Mouse (Mus musculus) kidney, postnatal 0 days (tissue): Measurements from ENCODE around the gene Ngrn. TPM values are rescaled to one million over a fixed set of nuclear protein-coding genes. Genes with fewer than 3 reads are reported as not detected.

Experiments used
- ATAC-seq: fragments of 200-750 bp; cut with Nextera tagmentation; replicated peaks from 2 replicates; pipeline ENCODE4 v1.8.0; 2017; ENCODE audit warnings: low read depth, moderate number of reproducible peaks, moderate TSS enrichment, moderate library complexity; ENCODE audit not compliant: low FRiP score
- DNase-seq: peaks from one replicate; pipeline ENCODE4 v3.0.0-alpha.2; 2016; ENCODE audit warnings: low spot score
- H3K27ac ChIP-seq: fragments of 300-500 bp; sonication (generic); 2 replicates; pipeline ENCODE4 v1.5.1; 2014; ENCODE audit warnings: mild to moderate bottlenecking
- H3K27me3 ChIP-seq: fragments of 300-500 bp; sonication (generic); 2 replicates; pipeline ENCODE4 v1.6.1; 2014; ENCODE audit warnings: low read length, mixed read lengths; ENCODE audit not compliant: insufficient read depth
- H3K36me3 ChIP-seq: fragments of 300-500 bp; sonication (generic); 2 replicates; pipeline ENCODE4 v1.6.1; 2014; ENCODE audit warnings: low read length, mixed read lengths; ENCODE audit not compliant: insufficient read depth
- H3K4me1 ChIP-seq: fragments of 300-500 bp; sonication (generic); replicated peaks from 2 replicates; pipeline ENCODE4 v1.6.1; 2014; ENCODE audit warnings: antibody characterized with exemption, low read length, mixed read lengths; ENCODE audit not compliant: insufficient read depth
- H3K4me2 ChIP-seq: fragments of 300-500 bp; sonication (generic); 2 replicates; pipeline ENCODE4 v1.6.1; 2014; ENCODE audit warnings: mild to moderate bottlenecking, low read length, moderate library complexity, mixed read lengths
- H3K4me3 ChIP-seq: fragments of 300-500 bp; sonication (generic); replicated peaks from 2 replicates; pipeline ENCODE4 v1.5.1; 2014; ENCODE audit warnings: low read depth, low read length
- H3K9ac ChIP-seq: fragments of 300-500 bp; sonication (generic); 2 replicates; pipeline ENCODE4 v1.6.1; 2014; ENCODE audit warnings: low read depth, low read length
- H3K9me3 ChIP-seq: fragments of 300-500 bp; sonication (generic); replicated peaks from 2 replicates; pipeline ENCODE4 v1.6.1; 2016; ENCODE audit warnings: low read length, inconsistent platforms, mixed read lengths
- CTCF ChIP-seq: IDR thresholded peaks from 2 replicates; pipeline ENCODE4 v1.5.1; 2016; ENCODE audit warnings: antibody characterized with exemption, low read depth, mild to moderate bottlenecking, moderate library complexity
- WGBS: fragments of 180-500 bp; shearing (Covaris S2); extraction: QIAGEN DNeasy Blood & Tissue Kit; methylation state at CpG from one replicate; pipeline ENCODE4 v1.1.7; 2014; 5-methylcytosine and 5-hydroxymethylcytosine counted together
- polyA plus RNA-seq: library from polyadenylated mRNA; unstranded; fragments of >200 nt; fragmentation: Nextera tagmentation; extraction: Ambion mirVana; gene quantifications from 2 replicates; pipeline ENCODE4 v1.2.1, GENCODE M21; 2015

The Ngrn gene
- polyA plus RNA-seq, 1 experiment from 2014 or later, result 50.6 TPM

DNA sequence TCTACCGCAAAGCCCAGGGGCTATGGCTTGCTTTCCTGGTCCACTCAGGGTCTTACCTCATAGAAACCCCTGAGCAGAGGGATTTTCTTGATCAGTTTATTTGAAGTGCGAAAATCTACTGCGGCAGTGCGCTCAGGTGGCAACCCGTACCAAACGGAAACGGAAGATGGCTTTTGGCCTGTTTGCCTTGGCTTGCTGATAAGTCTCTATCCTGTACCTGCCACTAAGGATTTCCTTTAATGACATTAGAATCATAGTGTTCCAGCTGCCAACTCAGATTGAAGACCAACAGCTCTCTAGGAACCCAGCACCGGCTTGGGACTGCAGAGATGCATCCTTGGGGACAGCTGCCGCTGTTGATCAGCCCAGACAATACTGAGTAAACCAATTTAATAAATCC is 27.2 kb upstream of the Ngrn start:
- Histone ChIP-seq H3K4me3 (no peak overlapping the region), H3K36me3 (peaks cover 5% of the 10 kb centered on the region; the same call in 1 of the 2 replicates), H3K27me3 (no peaks in the 10 kb centered on the region), H3K9me3 (no peaks in the 10 kb centered on the region), H3K27ac (no peak overlapping the region), H3K4me2 (peak overlapping the region; percentile 89), H3K9ac (peak overlapping the region; percentile 37; the same call in 1 of the 2 replicates), H3K4me1 (peaks cover 16% of the 10 kb centered on the region; the same call in 1 of the 2 replicates)
- WGBS, result 66% methylated on average over 9 of the region's 9 CpGs
- DNase-seq (no peak), ATAC-seq (no peak)
- TF ChIP-seq CTCF, result no peak

DNA sequence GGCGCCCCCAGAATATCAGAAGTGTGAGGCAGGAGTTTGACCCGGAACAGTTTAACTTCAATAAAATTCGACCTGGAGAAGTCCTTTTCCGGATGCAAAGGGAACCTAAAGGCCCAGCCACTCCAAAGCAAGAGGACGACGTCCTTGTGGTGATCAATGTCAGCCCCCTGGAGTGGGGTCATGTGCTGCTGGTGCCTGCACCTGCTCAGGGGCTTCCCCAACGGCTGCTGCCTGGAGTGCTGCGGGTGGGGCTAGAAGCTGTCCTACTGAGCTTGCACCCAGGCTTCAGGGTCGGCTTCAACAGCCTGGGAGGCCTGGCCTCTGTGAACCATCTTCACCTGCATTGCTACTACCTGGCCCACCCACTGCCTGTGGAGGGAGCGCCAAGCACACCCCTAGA is 22.5 kb upstream of the Ngrn start:
- no peak for DNase-seq
- H3K4me3 ChIP-seq, result no peak overlapping the region
- H3K9ac ChIP-seq, result no peak overlapping the region
- H3K27me3 ChIP-seq, result no peaks in the 10 kb centered on the region
- H3K4me1 ChIP-seq, result no peaks in the 10 kb centered on the region
- H3K27ac ChIP-seq, result no peak overlapping the region
- H3K9me3 ChIP-seq, result no peaks in the 10 kb centered on the region
- no peak for TF ChIP-seq CTCF
- H3K4me2 ChIP-seq, result no peak overlapping the region
- H3K36me3 ChIP-seq, result peaks cover 16% of the 10 kb centered on the region
- WGBS, result 87% methylated on average over 10 of the region's 10 CpGs
- ATAC-seq, result no peak

DNA sequence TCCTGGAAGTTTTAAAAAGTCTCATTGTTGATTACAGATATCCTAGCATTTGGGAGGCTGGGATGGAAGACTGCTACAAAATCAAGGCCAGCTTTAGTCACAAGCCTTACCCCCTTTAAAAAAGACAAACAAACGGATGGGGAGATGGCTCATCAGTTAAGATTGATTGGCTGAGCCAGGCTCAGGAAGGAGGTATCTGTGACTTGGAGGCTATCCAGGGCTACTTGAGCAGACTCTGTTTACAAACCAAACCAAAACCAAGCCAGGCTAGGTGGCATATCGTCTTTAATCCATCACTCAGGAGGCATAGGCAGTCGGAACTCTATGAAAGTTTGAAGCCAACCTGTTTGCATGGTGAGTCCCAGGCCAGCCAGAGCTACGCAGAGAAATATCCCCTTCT is 19.4 kb upstream of the Ngrn start:
- WGBS, result 76% methylated on average over 4 of the region's 4 CpGs
- H3K4me2 ChIP-seq, result no peak overlapping the region

DNA sequence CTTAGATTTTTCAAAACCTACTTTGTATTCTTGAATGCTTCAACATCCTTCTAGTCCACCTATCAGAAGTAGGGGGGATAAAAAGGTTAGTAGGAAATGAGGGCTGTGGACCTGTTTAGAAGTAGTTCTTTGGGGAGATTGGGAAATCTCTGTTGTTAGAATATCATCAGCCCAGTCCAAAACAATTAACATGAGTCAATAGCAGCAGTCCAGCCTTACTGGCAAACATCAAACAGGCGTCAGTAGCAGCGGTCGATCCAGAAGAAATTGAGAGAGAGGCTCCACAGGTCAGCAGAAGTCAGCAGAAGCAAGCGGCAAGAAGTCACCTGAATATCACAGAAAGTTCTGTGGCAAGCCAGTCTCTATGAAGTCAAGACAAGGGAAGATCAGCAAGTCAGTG is 16.2 kb upstream of the Ngrn start:
- Histone ChIP-seq H3K4me2 (no peak overlapping the region), H3K36me3 (0 out of 2 replicates have a peak, but pooled peaks cover 6% of the 10 kb centered on the region), H3K4me1 (no peaks in the 10 kb centered on the region), H3K9me3 (no peaks in the 10 kb centered on the region), H3K4me3 (no peak overlapping the region), H3K27me3 (no peaks in the 10 kb centered on the region), H3K27ac (no peak overlapping the region), H3K9ac (no peak overlapping the region)
- ATAC-seq (no peak), DNase-seq (no peak)
- 95% methylated on average over 4 of the region's 4 CpGs for WGBS
- no peak for TF ChIP-seq CTCF

More for the DNA sequence above, 19.4 kb upstream of the Ngrn start:
- TF ChIP-seq CTCF, result no peak
- H3K9ac ChIP-seq, result no peak overlapping the region
- ATAC-seq (no peak), DNase-seq (no peak)
- H3K27ac ChIP-seq, result no peak overlapping the region
- no peaks in the 10 kb centered on the region for H3K9me3 ChIP-seq
- H3K36me3 ChIP-seq, result peaks cover 16% of the 10 kb centered on the region
- H3K27me3 ChIP-seq, result no peaks in the 10 kb centered on the region
- H3K4me1 ChIP-seq, result no peaks in the 10 kb centered on the region
- H3K4me3 ChIP-seq, result no peak overlapping the region

DNA sequence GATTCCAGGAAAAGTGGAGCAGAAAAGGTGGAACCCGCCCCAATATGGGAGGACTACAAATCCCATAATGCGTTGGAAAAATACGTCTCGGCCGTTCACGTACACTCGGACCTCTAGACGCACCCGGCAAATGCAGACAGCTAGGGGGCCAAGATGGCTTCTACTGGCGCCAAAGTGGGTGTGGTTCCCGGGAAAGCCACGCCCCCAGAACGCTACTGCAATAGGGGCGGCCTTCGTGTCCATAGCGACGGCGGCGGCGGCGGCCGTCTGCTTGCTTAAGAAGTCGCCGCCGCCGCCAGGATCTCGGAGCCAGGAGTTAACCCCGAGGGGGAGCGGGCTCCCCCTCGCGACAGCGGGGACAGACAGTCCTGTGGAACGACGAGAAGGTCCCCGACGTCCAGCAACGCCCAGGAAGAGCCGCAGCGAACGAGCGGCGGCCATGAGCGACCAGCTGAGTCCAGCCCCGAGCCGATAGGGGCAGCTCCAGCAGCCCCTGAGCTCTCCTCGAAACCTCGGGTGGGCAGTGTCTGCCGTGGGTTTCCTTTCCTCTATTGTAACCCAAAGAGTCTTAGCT is 14.8 kb upstream of the Ngrn start, which contains the start of gene Ttll13:
Ttll13 (plus strand) TSS at position 229 of the 574 bp plus-strand sequence.
- peak; percentile 67 for TF ChIP-seq CTCF
- H3K27me3 ChIP-seq, result no peaks in the 10 kb centered on the region
- peak; percentile 97 for ATAC-seq

DNA sequence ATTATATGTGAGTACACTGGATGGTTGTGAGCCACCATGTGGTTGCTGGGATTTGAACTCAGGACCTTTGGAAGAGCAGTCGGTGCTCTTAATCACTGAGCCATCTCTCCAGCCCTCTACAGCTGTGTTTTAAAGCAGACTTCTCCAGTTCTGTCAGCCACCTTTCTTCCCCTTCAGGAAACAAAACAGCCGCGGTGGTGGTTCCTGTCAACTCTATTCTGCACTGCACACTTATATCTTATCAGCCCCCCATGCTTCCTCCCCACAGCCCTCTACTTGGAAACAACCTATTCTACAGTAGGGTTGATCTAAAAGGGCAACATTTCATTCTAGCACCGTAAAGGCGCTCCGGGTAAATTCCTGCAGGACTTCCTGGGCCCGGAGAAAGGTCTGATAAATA is 14.2 kb upstream of the Ngrn start:
- no peaks in the 10 kb centered on the region for H3K36me3 ChIP-seq
- H3K27ac ChIP-seq, result peak overlapping the region; percentile 63; the same call in 1 of the 2 replicates
- no peak for TF ChIP-seq CTCF
- no peaks in the 10 kb centered on the region for H3K4me1 ChIP-seq
- 57% methylated on average over 7 of the region's 7 CpGs for WGBS
- H3K9me3 ChIP-seq, result no peaks in the 10 kb centered on the region
- H3K27me3 ChIP-seq, result no peaks in the 10 kb centered on the region
- peak overlapping the region; percentile 59 for H3K4me3 ChIP-seq
- ATAC-seq (no peak), DNase-seq (no peak)
- peak overlapping the region; percentile 67 for H3K4me2 ChIP-seq
- H3K9ac ChIP-seq, result no peak overlapping the region

More for the DNA sequence above, 14.8 kb upstream of the Ngrn start, which contains the start of gene Ttll13:
- Histone ChIP-seq H3K4me1 (no peaks in the 10 kb centered on the region), H3K4me3 (peak within 1 kb of the TSS; percentile 59), H3K4me2 (peak within 1 kb of the TSS; percentile 67), H3K36me3 (no peaks in the 10 kb centered on the region), H3K27ac (peak within 1 kb of the TSS; percentile 63), H3K9me3 (no peaks in the 10 kb centered on the region), H3K9ac (peak within 1 kb of the TSS; percentile 64)
- DNase-seq, result peak; percentile 100
- WGBS, result 1% methylated on average over 48 of the region's 48 CpGs
